Mouse (Mus musculus) right cerebral cortex, adult 18-20 months (tissue): ENCODE results near the gene Zc3h7b.
"Not testable (repeated sequence)": the region's sequence is repeated elsewhere in the genome, so short reads cannot be mapped to it uniquely, and the experiment has no call there.

ENCODE experiments used
- DNase-seq: peaks from one replicate; pipeline ENCODE4 v3.0.0; 2022; ENCODE audit warnings: mixed read lengths

Gene Zc3h7b

GRCm38 (mm10) chr15:81744992-81745600 is at the start of gene Zc3h7b, which contains the start of gene Rangap1:
TSS of gene Zc3h7b (plus strand) at chr15:81745057.
TSS of gene Rangap1 (minus strand) at chr15:81745530.
- peak; percentile 76 for DNase-seq

GRCm38 (mm10) chr15:81697175-81697574 is 47.7 kb upstream of the Zc3h7b start, which contains the start of gene Chadl:
TSS of gene Chadl (minus strand) at chr15:81697287.
- DNase-seq: peak; percentile 46

- no peak for DNase-seq
Measured at GRCm38 (mm10) chr15:81697847-81698246, 47.0 kb upstream of the Zc3h7b start.

- no peak for DNase-seq
Measured at GRCm38 (mm10) chr15:81698532-81698931, 46.3 kb upstream of the Zc3h7b start.

- no peak for DNase-seq
Measured at GRCm38 (mm10) chr15:81700161-81700560, 44.7 kb upstream of the Zc3h7b start.

- DNase-seq: no peak
Measured at GRCm38 (mm10) chr15:81700601-81701000, 44.3 kb upstream of the Zc3h7b start.

GRCm38 (mm10) chr15:81701350-81701749 is 43.5 kb upstream of the Zc3h7b start:
- DNase-seq: not testable (repeated sequence)

GRCm38 (mm10) chr15:81702306-81703093 is 42.4 kb upstream of the Zc3h7b start:
- no peak for DNase-seq

GRCm38 (mm10) chr15:81703094-81703489 is 41.8 kb upstream of the Zc3h7b start:
- no peak for DNase-seq

- DNase-seq: no peak
Measured at GRCm38 (mm10) chr15:81708991-81709390, 35.9 kb upstream of the Zc3h7b start.

- no peak for DNase-seq
Measured at GRCm38 (mm10) chr15:81709686-81710085, 35.2 kb upstream of the Zc3h7b start.

GRCm38 (mm10) chr15:81710801-81711200 is 34.1 kb upstream of the Zc3h7b start:
- DNase-seq: no peak

GRCm38 (mm10) chr15:81713742-81714141 is 31.1 kb upstream of the Zc3h7b start:
- DNase-seq: no peak

GRCm38 (mm10) chr15:81718336-81719138 is 26.3 kb upstream of the Zc3h7b start:
- peak; percentile 71 for DNase-seq

- DNase-seq: no peak
Measured at GRCm38 (mm10) chr15:81719139-81719531, 25.7 kb upstream of the Zc3h7b start.

- DNase-seq: no peak
Measured at GRCm38 (mm10) chr15:81722361-81722760, 22.5 kb upstream of the Zc3h7b start.

GRCm38 (mm10) chr15:81723653-81724052 is 21.2 kb upstream of the Zc3h7b start:
- DNase-seq: no peak

GRCm38 (mm10) chr15:81725965-81726364 is 18.9 kb upstream of the Zc3h7b start:
- no peak for DNase-seq

GRCm38 (mm10) chr15:81729241-81729791 is 15.5 kb upstream of the Zc3h7b start:
- DNase-seq: peak; percentile 85

GRCm38 (mm10) chr15:81729792-81730635 is 14.8 kb upstream of the Zc3h7b start:
- peak; percentile 100 for DNase-seq

- DNase-seq: no peak
Measured at GRCm38 (mm10) chr15:81735075-81735474, 9.8 kb upstream of the Zc3h7b start.

GRCm38 (mm10) chr15:81739296-81739695 is 5.6 kb upstream of the Zc3h7b start:
- no peak for DNase-seq
